Mouse (Mus musculus) lung, postnatal 0 days (tissue): ENCODE data around the gene Abcg4. TPM values are rescaled to one million over a fixed set of nuclear protein-coding genes. Genes with fewer than 3 reads are reported as not detected.

Experiments
- ATAC-seq: fragments of 200-750 bp; cut with Nextera tagmentation; 2 replicates; pipeline ENCODE4 v1.8.0; 2017; ENCODE audit warnings: moderate library complexity
- DNase-seq: peaks from one replicate; pipeline ENCODE4 v3.0.0-alpha.2; 2016; ENCODE audit warnings: low spot score
- H3K27ac ChIP-seq: fragments of 300-500 bp; sonication (generic); 2 replicates; pipeline ENCODE4 v1.5.1; 2014; ENCODE audit warnings: antibody characterized with exemption, mild to moderate bottlenecking, low read length, mixed read lengths
- H3K27me3 ChIP-seq: fragments of 300-500 bp; sonication (generic); replicated peaks from 2 replicates; pipeline ENCODE4 v1.6.1; 2014; ENCODE audit warnings: low read length, mixed read lengths; ENCODE audit not compliant: insufficient read depth
- H3K36me3 ChIP-seq: fragments of 300-500 bp; sonication (generic); 2 replicates; pipeline ENCODE4 v1.6.1; 2014; ENCODE audit warnings: low read length, mixed read lengths; ENCODE audit not compliant: insufficient read depth
- H3K4me1 ChIP-seq: fragments of 300-500 bp; sonication (generic); 2 replicates; pipeline ENCODE4 v1.6.1; 2014; ENCODE audit warnings: antibody characterized with exemption, low read depth, low read length, mixed read lengths; ENCODE audit not compliant: insufficient read depth
- H3K4me2 ChIP-seq: fragments of 300-500 bp; sonication (generic); replicated peaks from 2 replicates; pipeline ENCODE4 v1.6.1; 2014; ENCODE audit warnings: low read depth, mild to moderate bottlenecking, low read length, moderate library complexity, mixed read lengths
- H3K4me3 ChIP-seq: fragments of 300-500 bp; sonication (generic); 2 replicates; pipeline ENCODE4 v1.5.1; 2014; ENCODE audit warnings: low read depth, low read length
- H3K9ac ChIP-seq: fragments of 300-500 bp; sonication (generic); replicated peaks from 2 replicates; pipeline ENCODE4 v1.6.1; 2014; ENCODE audit warnings: low read depth, mild to moderate bottlenecking
- H3K9me3 ChIP-seq: fragments of 300-500 bp; sonication (generic); 2 replicates; pipeline ENCODE4 v1.6.1; 2016; ENCODE audit warnings: low read length, mixed read lengths
- CTCF ChIP-seq: IDR thresholded peaks from 2 replicates; pipeline ENCODE4 v1.5.1; 2016; ENCODE audit warnings: antibody characterized with exemption, mild to moderate bottlenecking
- EP300 ChIP-seq: IDR thresholded peaks from 2 replicates; pipeline ENCODE4 v1.6.1; 2016; ENCODE audit warnings: antibody characterized with exemption, mild to moderate bottlenecking, control low read depth
- WGBS: fragments of 180-500 bp; shearing (Covaris S2); extraction: QIAGEN DNeasy Blood & Tissue Kit; methylation state at CpG from one replicate; pipeline ENCODE4 v1.1.7; 2014; 5-methylcytosine and 5-hydroxymethylcytosine counted together
- polyA plus RNA-seq: library from polyadenylated mRNA; unstranded; fragments of >200 nt; fragmentation: Nextera tagmentation; extraction: Ambion mirVana; gene quantifications from 2 replicates; pipeline ENCODE4 v1.2.1, GENCODE M21; 2015

Gene Abcg4
- polyA plus RNA-seq, 1 experiment from 2014 or later: 0.47 TPM

DNA sequence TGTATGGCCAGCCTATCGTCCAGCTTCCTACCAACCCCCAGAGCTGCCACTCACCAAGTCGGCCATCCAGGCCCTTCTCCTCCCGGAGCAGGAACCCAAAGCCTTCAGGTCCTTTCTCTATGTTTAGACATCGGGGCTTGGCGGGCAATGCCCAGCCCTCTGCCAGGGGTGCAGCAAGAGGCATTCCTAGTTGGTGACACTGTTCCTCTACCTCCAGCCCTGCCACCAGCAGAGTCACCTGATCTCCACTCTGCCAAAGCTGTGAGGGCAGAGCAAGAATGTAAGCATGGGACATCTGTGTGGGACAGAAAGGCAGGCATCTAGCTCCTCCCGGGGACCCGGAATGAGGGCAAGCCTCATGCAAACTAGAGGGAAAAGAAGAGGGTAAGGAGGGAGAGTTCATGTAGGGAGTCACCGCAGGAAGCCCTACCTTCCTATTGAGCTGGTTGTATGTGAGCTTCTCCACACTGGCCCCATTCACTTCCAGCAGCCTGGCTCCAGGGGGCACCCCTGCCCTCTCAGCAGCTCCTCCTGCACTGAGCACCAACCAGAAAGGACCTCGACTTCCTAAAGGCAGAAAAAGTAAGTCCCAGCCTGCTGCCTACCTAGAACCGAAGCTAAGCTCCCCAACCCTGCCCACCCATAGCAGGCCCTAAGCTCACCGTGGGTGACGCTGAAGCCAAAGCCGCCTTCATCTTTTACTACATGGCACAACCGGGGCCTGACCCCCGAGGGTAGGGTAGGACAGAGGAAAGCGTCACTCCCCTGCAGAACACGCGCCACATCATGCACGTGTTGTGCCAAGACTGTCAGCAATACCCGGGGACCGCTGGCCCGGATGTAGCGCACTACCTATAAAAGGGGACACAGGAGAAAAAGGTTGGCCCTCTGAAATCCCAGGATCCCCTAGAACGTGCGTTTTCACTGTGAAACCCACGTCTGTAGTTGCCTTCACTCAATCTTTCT is 39.0 kb downstream of the Abcg4 start:
- Histone ChIP-seq H3K4me3 (no peak overlapping the region), H3K4me1 (no peaks in the 10 kb centered on the region), H3K9ac (no peak overlapping the region), H3K9me3 (no peaks in the 10 kb centered on the region), H3K27me3 (no peaks in the 10 kb centered on the region), H3K36me3 (peaks cover 5% of the 10 kb centered on the region; the same call in 1 of the 2 replicates), H3K4me2 (0 out of 2 replicates have a peak overlapping the region, but pooled peaks have one; percentile 14), H3K27ac (no peak overlapping the region)
- TF ChIP-seq EP300 (no peak), CTCF (peak; percentile 80)
- 42% methylated on average over 26 of the region's 26 CpGs for WGBS
- ATAC-seq (peak; percentile 89), DNase-seq (peak; percentile 71)

DNA sequence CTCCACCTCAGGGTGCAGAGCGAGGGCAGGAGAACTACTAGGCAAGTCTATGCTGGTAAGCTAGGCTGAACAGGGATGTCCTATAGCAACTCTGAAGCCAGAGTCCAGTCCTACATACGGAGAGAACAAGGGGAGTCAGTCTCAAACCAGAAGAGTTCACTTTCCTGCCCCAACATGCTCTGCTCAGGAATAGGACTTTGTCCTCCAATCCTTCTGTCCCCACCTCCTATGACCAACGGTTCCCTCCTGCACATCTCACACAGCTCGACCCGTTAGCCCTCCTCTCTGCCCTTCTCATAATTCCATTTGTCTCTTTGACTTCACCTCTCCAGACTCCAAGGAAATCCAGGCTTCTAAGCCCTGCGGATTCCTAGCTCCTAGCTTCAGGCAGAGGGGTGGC is 40.5 kb downstream of the Abcg4 start:
- no peak for DNase-seq
- H3K4me1 ChIP-seq: no peaks in the 10 kb centered on the region
- ATAC-seq: no peak

DNA sequence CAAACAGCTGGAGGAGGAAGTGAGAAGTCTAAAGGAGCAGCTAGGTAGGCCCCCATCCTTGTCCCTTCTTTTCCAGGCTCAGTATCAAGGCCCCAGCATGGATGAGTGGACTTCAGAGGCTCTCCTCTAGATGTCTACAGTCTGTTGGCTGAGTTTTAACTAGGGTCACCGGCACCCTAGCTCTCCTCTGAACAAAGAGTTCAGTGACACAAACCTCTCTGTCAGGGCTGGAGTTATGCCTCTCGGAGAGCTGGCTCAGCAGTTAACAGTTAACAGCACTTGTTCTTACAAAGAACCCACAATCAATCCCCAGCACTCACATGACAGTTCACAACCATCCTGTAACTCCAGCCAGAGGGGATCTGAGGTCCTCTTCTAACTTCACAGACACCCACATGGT is 44.8 kb downstream of the Abcg4 start:
- no peaks in the 10 kb centered on the region for H3K36me3 ChIP-seq
- 58% methylated on average over 2 of the region's 2 CpGs for WGBS
- no peaks in the 10 kb centered on the region for H3K27me3 ChIP-seq
- H3K4me1 ChIP-seq: no peaks in the 10 kb centered on the region
- DNase-seq (no peak), ATAC-seq (no peak)
- no peak overlapping the region for H3K4me2 ChIP-seq
- no peak overlapping the region for H3K4me3 ChIP-seq
- TF ChIP-seq CTCF: no peak
- no peak overlapping the region for H3K9ac ChIP-seq
- H3K27ac ChIP-seq: no peak overlapping the region
- H3K9me3 ChIP-seq: no peaks in the 10 kb centered on the region

More for the DNA sequence above, 40.5 kb downstream of the Abcg4 start:
- Histone ChIP-seq H3K9ac (no peak overlapping the region), H3K36me3 (peaks cover 3% of the 10 kb centered on the region; the same call in 1 of the 2 replicates), H3K4me3 (no peak overlapping the region), H3K4me2 (no peak overlapping the region), H3K9me3 (no peaks in the 10 kb centered on the region), H3K27me3 (no peaks in the 10 kb centered on the region), H3K27ac (no peak overlapping the region)
- TF ChIP-seq EP300 (no peak), CTCF (no peak)
- WGBS: 71% methylated on average over 6 of the region's 6 CpGs

DNA sequence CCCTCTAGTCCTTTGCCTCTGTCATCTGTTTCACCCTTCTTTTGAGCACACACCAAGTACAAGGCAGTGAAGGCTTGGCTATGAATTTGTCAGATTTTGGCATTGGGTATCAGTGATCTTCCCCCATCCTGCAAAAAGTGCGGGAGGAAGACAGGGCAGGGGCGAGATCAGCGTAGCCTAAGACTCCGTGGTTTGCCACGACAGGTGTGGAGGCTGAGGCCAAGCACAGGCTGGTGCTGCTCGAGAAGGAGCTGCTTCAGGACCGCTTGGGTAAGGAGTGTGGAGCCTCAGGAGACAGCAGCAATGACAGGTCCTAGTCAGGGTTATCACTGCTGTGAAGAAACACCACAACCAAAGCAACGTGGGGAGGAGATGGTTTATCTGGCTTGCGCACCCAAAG is 47.0 kb downstream of the Abcg4 start:
- no peak for ATAC-seq
- DNase-seq: no peak
- no peak overlapping the region for H3K4me2 ChIP-seq
- TF ChIP-seq CTCF: no peak
- no peak for TF ChIP-seq EP300
- H3K9ac ChIP-seq: no peak overlapping the region
- 52% methylated on average over 9 of the region's 9 CpGs for WGBS
- no peaks in the 10 kb centered on the region for H3K9me3 ChIP-seq
- H3K4me3 ChIP-seq: no peak overlapping the region
- H3K36me3 ChIP-seq: no peaks in the 10 kb centered on the region
- no peak overlapping the region for H3K27ac ChIP-seq
- no peaks in the 10 kb centered on the region for H3K27me3 ChIP-seq
- no peaks in the 10 kb centered on the region for H3K4me1 ChIP-seq

DNA sequence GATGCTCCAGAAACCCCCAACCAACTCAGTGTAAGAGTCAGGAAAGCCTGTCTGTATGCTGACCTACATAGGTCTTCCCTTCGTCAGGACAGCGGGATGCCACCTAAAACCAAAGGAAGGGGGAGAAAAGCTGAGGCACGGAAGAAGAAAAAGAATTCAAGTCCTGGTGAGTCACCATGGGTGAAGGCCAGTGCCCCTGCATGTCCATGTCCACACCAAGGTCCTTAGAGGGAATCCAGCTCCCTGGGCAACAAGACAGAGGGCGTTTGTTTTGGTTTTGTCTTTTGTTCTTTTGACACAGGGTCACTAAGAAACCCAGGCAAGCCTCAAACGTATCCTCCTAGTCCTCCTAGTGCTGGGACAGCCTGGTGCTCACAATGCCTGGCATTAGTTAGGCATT is 47.5 kb downstream of the Abcg4 start:
- WGBS: 46% methylated on average over 5 of the region's 5 CpGs
- TF ChIP-seq CTCF: no peak
- TF ChIP-seq EP300: no peak
- H3K4me2 ChIP-seq: no peak overlapping the region

DNA sequence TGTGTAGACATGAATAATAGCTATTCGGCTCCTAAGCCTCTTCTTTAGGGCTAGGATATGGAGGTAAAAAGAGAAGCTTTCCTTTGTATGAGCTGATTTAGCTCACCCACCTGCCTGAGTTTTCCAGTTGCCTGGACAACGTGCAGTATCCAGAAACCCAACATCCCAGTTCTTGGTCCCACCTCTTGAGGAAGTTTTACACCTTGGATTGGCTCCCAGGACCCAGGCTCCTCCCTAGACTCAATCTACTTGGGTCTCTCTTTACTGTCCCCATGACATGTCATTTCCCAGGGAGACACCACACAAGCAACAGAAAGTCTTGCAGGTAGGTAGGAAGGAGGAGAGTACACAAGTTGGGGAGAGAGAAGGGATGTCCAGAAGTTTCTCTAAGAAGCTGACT is 48.0 kb downstream of the Abcg4 start, which contains the start of gene Ccdc153:
Gene Ccdc153, plus strand, starts transcription at position 278 of the 400 bp plus-strand sequence.
- Histone ChIP-seq H3K27me3 (no peaks in the 10 kb centered on the region), H3K9me3 (no peaks in the 10 kb centered on the region), H3K4me3 (no peak within 1 kb of the TSS), H3K4me1 (no peaks in the 10 kb centered on the region), H3K27ac (no peak within 1 kb of the TSS), H3K36me3 (no peaks in the 10 kb centered on the region), H3K4me2 (no peak within 1 kb of the TSS), H3K9ac (no peak within 1 kb of the TSS)
- TF ChIP-seq CTCF (no peak), EP300 (no peak)
- DNase-seq (no peak), ATAC-seq (no peak)
- WGBS: 28% methylated on average over 2 of the region's 2 CpGs

More for the DNA sequence above, 47.5 kb downstream of the Abcg4 start:
- Histone ChIP-seq H3K27me3 (no peaks in the 10 kb centered on the region), H3K4me1 (no peaks in the 10 kb centered on the region), H3K9me3 (no peaks in the 10 kb centered on the region), H3K9ac (no peak overlapping the region), H3K36me3 (no peaks in the 10 kb centered on the region), H3K4me3 (no peak overlapping the region), H3K27ac (no peak overlapping the region)
- ATAC-seq (no peak), DNase-seq (no peak)
